Mouse (Mus musculus) MEL-GATA-1-ER (cell line): ENCODE data around the gene Nat8f5.
"Not testable (repeated sequence)": the region's sequence is repeated elsewhere in the genome, so short reads cannot be mapped to it uniquely, and the experiment has no call there.

Experiments
- DNase-seq: peaks from one replicate; pipeline ENCODE4 v3.0.0-alpha.2; 2012; ENCODE audit warnings: low read depth; ENCODE audit errors: extremely low read depth

Gene Nat8f5

GRCm38 (mm10) chr6:85836827-85837226, 16.1 kb upstream of the Nat8f5 start:
- DNase-seq: not testable (repeated sequence)

GRCm38 (mm10) chr6:85836098-85836497, 15.3 kb upstream of the Nat8f5 start:
- DNase-seq: not testable (repeated sequence)

DNA sequence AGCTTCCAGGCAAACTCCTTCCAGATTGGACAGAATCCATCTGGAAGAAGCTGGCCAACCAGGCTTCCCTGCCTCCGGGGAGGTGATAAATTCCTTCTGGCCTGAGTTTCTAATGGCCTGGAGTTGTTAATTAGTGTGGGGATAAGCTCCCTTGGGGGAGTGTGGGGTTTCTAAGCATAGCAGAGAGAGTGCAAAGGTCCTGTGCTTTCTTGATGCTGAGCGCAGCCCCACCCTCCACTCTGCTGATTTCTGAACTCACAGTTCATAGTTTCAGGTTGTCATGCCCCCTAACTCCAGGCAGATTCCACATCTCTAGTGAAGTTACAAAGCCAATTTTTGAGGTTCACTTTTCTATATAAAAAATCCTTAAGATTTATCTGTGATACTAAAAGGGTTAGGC, 14.3 kb upstream of the Nat8f5 start:
- not testable (repeated sequence) for DNase-seq

- not testable (repeated sequence) for DNase-seq
Observed at GRCm38 (mm10) chr6:85834504-85835100, 13.8 kb upstream of the Nat8f5 start.

DNA sequence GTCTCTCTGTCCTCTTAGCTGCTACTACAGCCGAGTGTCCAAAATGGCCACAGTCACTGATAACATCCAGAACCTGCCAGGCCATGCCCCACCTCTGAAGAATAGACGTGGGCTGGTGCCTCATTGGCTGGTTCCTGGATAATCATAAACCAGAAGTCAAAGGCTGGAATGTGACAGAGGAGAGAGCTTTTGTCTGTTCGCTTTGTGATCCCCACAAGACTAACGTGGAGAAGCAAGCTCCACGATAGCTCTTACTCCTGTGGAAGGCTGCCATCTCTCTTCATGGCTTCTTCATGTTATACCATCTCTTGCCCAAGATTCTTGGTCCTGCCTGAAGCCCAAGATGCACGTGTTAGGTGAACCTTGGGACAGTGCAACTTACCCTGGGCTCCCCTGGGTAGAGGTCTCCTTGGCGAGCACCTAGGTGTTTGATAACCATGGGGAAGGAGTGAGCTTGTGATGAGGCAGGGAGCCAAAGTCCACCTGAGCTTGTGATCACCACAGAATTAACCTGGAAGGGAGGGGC, 11.1 kb upstream of the Nat8f5 start, which contains the start of gene Nat8:
Nat8 (minus strand) TSS at position 287 of the 526 bp plus-strand sequence.
- DNase-seq: no peak

DNA sequence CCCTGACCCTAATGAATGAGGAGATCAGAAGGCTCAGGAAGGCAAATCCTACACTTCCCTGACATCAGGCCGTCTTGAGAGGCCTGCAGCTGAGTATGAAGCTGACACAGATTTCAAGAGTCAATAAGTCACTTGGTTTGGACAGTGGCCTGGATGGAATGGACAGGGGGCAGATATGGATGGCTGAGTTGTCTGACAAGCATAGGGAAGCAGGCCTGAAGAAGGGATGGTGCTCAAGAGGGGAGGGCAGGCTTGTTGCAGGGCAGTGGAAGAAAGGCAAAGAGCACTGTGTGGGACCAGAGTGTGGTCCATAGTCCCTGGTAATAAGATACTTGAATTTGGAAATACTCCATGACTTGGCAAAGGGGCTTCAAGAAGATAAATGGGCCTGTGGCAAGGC, 8.7 kb upstream of the Nat8f5 start:
- no peak for DNase-seq

- DNase-seq: no peak
Observed at GRCm38 (mm10) chr6:85825886-85826285, 5.1 kb upstream of the Nat8f5 start.

DNA sequence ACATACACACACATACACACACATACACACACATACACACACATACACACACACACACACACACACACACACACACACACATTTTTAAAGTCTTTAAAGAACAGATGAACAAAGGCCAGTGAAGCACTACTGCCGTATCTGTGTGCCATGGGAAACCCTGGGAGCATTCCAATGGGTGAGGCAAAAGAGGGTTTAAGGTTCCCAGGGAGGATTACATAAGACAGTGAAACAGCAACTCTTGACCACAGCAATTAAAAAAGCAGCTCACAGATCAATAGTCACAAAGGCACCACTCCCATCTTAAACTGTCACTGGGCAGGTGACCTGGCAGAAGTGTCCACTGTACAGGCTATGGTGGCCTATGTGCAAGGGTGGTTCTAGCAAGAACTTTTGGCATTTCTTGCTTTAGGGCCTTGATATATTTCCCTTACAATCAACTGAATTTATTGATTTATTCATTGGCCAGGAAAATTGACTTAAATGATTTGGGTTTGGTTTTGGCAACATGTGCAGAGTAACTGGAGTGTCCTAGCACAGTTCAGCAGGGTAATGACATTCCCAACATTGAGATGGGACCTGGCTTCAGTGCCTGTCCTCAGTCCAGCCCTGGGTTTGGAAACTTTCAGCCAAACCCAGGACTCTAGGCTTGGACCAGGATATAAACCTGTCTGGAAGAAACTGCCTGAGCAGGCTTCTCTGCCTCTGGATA, 2.8 kb upstream of the Nat8f5 start:
- no peak for DNase-seq

- DNase-seq: no peak
Observed at GRCm38 (mm10) chr6:85822286-85822685, 1.5 kb upstream of the Nat8f5 start.

DNA sequence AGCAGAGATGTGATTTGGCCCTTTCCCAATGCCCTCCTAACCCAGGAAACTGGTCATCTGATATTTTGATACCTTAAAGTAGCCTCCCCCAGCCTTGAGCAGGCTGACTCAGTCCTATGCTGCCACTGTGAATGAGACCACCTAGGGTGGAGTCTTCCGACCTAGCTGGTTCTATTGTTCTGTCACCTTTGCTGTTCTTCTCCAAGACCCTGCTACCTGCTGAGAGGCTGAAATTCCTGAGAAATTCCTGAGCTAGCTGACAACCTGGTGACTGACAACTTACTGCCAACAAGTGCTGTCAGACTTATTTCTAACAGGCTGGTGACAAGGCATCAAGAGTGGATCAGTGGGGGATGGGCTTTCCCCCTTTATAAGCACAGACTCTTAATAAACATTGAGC, 2.4 kb downstream of the Nat8f5 start:
- no peak for DNase-seq

DNA sequence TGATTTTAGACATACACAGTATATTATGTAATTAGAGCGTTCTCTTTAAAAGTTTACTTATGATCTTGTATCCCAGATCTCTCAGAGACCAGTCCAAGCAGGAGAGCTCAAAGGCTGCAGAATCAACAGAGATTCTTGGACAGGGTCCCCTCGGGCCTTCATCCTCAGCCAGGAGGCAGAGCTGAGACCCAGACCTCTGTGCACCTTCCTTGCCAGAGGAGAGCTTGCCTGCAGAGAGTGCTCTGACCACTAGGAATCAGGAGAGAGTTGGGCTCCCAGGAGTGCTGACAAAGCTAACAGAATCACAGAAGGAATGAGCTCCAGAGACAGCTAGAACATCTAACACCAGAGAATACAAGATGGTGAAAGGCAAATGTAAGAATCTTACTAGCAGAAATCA, 7.4 kb downstream of the Nat8f5 start:
- DNase-seq: no peak

GRCm38 (mm10) chr6:85810942-85811537, 9.7 kb downstream of the Nat8f5 start:
- DNase-seq: not testable (repeated sequence)

- DNase-seq: not testable (repeated sequence)
Observed at GRCm38 (mm10) chr6:85810514-85810913, 10.3 kb downstream of the Nat8f5 start.

DNA sequence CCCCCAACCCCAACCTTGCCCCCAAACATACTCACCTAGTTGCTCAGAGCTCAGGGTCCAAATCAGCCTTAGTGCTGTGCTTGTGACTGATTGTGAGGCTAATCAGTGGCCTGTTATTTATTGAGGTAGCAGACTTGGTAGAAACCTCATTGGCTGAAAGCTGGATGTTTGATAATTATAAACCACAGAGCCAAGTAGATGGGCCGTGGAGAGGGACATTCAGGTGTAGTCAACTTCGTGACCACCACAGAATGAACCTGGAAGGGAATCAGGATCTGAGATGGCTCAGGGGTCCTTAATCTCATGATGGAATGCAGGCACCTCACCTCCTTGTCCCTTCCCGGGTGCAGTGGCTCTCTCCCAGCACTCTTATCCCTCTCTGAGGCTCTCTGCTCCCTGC, 11.0 kb downstream of the Nat8f5 start:
- not testable (repeated sequence) for DNase-seq

- not testable (repeated sequence) for DNase-seq
Observed at GRCm38 (mm10) chr6:85803180-85803579, 17.6 kb downstream of the Nat8f5 start.
